Mouse (Mus musculus) frontal cortex, adult 2 months (tissue): ENCODE measurements around the gene Cdk9. TPM values are rescaled to one million over a fixed set of nuclear protein-coding genes. Genes with fewer than 3 reads are reported as not detected.

Source experiments
- DNase-seq, 2 experiments: peaks; one replicate each; pipeline ENCODE4 v3.0.0; 2022; ENCODE audit warnings: low spot score in 1 of 2; ENCODE audit errors: extremely low spot score in 1 of 2
- polyA plus RNA-seq: library from polyadenylated mRNA; depleted of rRNA; stranded (reverse); fragments of >200 nt; gene quantifications from 2 replicates; pipeline ENCODE4 v1.2.3, GENCODE M21; 2012

Cdk9 gene
- polyA plus RNA-seq, 1 experiment = 268 TPM

GRCm38 (mm10) chr2:32682721-32683417 lies 30.0 kb downstream of the Cdk9 start:
- DNase-seq = no peak

DNA sequence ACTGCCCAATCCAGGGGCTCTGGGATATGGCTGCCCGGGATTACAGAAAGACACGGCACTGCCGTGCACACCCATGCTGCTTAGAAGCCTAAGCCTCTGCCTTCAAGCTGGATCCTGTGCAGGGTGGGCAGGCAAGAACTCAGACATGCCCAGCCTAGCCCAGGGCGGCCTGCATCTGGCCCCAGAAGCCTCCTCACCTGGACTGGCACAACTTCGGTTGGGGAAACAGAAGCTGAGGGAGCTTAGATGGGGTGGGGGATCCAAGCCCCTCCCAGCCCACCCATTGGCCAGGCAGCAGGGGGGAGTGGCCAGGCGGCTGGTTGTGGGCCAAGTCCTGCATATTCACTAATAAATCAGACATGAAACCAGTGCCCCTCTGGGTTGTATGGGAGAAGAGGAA lies 31.1 kb downstream of the Cdk9 start:
- DNase-seq = no peak

DNA sequence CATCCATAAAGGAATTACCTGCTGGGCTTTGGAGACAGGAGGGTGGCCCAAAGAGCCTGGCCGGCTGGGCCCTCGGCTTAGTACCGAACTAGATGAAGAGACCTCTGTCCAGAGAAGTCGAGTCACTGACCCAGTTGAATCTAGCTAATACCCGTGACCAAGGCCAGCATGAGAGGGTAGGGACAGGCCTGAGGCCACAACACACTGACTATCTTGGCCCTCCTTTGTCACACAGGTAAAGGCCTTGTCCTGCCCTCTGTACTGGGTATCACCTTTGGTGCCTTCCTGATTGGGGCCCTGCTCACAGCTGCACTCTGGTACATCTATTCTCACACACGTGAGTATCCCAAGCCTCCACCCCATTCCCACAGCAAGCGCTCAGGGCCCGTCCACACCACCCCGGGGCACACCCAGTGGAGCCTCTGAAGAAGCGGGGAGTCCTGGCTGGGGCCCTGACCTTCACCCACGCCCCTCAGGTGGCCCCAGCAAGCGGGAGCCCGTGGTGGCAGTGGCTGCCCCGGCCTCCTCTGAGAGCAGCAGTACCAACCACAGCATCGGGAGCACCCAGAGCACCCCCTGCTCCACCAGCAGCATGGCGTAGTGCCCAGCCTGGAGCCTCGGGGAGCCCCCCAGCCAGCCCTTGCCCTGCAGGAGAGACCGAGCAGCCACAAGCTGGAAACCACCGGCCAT lies 31.8 kb downstream of the Cdk9 start:
- no peak for DNase-seq

- peak; percentile 39 to 71 for DNase-seq
These were observed 32.8 kb downstream of the Cdk9 start for GRCm38 (mm10) chr2:32680051-32680451.

- DNase-seq = no peak
These were observed 35.2 kb downstream of the Cdk9 start for GRCm38 (mm10) chr2:32677683-32678082.

- DNase-seq = no peak
These were observed 36.1 kb downstream of the Cdk9 start for GRCm38 (mm10) chr2:32676821-32677220.

GRCm38 (mm10) chr2:32673176-32673917 lies 39.5 kb downstream of the Cdk9 start:
- DNase-seq = no peak

DNA sequence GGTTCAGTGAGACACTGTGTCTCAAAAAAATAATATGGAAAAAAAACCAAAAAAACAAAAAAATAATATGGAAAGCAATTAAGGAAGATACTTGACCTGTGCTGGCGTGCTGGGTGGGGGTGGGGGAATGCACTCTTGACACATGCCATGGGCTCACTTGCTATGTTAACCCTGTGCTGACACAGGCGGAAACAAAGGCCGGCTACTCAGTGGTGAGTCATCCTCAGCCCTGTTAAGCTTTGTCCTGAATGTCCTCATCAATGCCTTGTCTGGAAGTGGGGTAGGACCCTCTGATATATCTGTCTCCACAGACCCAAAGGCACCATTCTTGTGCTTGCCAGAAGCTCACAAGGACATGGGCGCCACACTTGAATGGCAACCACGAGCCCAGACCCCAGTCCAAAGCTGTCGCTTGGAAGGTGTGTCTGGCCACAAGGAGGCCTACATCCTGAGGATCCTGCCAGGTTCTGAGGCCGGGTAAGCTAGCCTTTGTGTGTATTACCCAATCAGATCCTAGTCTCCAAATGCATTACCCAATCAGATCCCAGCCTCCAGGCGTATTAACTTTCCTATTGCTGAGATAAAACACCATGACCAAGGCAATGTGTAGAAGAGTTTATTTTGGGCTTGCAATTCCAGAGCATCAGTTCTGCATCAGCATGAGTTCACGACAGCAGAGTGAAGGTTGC lies 40.8 kb downstream of the Cdk9 start:
- no peak for DNase-seq

- no peak for DNase-seq
These were observed 41.7 kb downstream of the Cdk9 start for GRCm38 (mm10) chr2:32671147-32671546.

GRCm38 (mm10) chr2:32669876-32670275 lies 43.0 kb downstream of the Cdk9 start:
- no peak for DNase-seq

DNA sequence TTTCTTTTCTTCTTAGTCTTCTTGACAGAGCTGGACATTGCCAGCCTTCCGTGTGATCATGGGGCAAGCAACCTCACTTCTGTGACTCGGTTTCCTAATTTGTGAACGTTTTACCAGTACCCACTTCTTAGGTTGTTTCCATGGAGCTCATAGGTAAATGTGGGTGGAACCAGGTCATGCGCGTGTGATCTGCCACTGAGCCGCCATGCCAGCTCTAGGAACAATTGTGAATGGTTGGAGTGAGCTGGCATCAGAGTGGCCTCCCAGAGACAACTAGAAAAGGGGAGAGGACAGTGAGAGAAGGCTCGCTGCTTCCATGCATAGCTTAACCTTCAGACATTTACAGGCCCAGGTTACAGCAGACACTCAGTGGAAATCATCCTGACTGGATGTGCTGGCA lies 44.7 kb downstream of the Cdk9 start:
- DNase-seq = no peak

DNA sequence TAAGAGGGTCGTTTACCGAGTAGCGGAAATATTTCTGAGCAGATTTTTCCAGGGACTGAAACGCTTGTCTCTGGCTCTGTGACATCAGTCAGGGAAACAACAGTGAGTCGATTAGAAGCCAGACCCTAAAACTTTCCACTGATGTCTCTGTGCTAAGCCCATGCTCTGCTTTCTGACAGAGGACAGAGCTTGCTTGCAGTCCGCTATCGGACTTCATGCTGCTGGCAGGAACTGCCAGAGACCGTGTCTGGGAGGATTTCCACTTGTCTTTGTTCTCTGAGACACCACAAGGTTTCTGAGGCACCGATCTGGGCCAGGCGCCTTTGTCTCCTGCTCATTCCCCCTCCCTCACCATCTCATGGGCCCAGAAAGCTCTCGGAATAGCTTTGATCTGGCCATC lies 45.1 kb downstream of the Cdk9 start:
- DNase-seq = no peak

DNA sequence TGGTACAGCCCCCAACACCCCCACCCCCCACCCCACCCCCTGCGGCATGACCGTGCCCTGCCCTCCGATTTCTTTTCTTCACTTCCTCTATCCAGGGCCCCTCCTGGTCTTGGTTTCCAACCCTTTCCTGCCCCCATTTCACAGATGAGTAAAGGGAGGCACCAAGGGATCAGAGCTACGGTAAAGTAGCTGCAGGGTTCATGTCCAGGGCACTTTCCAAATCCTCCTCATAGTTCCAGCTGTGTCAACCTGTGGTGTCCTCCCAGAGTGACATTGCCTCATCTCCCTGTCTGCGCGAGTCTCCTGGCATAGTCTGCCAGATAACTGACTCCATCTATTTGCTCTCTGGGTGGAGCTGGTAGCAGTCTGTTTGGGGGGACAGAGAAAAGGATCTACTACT lies 47.0 kb downstream of the Cdk9 start:
- no peak for DNase-seq

DNA sequence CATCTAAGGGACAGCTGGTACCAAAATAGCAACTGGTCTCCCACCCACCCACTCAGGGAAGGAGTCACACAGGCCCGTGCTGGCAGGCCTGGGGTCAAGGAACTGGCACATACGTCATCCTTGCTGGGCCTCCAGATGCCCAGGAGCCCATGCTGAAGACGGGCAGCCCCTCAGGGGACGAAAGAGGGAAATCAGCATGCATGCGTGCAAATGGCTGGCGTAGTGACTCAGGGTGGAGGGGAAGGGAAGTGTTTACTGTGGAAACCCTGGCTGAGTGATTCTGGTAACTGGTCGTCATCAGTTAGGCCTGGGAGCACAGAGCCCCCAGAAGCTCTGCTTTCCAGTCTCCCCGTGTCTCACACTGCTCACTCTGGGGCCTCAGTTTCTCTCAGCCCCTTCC lies 47.5 kb downstream of the Cdk9 start:
- DNase-seq = no peak

GRCm38 (mm10) chr2:32662291-32662690 lies 50.6 kb downstream of the Cdk9 start:
- DNase-seq = no peak

DNA sequence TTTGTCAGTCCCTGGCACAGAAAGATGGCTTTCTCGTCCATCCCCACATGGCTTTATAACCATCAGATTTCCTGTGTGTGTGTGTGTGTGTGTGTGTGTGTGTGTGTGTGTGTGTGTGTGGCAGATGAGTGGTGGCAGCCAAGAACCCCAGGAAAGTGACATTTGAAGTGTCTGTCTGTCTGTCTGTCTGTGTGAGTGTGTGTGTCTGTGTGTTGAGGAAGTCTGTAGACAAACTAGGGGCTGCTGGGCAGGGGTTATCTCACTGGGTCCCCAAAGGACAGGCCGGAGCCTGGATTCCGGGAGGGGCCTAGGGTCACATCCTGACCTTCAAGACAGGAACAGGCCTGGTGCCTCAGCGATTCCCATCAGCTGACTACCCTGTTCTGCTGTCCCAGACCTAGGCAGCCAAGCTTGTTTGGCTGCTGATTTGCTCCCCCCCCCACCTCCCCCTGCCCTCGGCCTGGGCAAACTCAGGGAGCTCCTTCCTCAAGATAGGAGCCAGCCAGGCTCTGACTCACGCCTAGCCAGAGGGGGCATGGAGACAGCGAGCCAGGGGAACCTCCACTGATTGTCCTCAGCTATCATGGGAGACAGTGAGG lies 51.3 kb downstream of the Cdk9 start:
- no peak for DNase-seq

- DNase-seq = no peak
These were observed 54.0 kb downstream of the Cdk9 start for GRCm38 (mm10) chr2:32658873-32659272.

DNA sequence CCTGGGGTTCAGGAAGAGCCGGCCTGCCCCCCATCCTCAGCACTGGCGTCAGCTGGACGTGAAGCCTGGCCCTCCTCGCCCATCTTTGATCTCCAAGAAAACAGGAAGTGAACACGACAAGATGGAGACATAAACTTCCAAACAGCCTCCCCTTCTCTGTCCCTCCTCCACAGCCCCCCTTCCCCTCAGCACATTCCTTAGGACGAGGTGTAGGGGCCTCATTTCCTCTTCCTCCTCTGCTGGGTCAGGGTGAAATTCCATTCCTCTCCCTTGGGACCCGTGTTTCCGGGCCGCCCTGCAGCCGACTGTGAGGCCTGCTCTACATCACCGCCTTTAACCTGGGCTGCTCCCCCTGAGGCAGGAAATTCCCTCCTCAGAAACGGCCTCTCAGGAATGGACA lies 57.0 kb downstream of the Cdk9 start:
- no peak for DNase-seq
